Mouse (Mus musculus): ENCODE data around the gene Cyp2g1.
"Not testable (repeated sequence)": the region's sequence is repeated elsewhere in the genome, so short reads cannot be mapped to it uniquely, and the experiment has no call there.

DNA sequence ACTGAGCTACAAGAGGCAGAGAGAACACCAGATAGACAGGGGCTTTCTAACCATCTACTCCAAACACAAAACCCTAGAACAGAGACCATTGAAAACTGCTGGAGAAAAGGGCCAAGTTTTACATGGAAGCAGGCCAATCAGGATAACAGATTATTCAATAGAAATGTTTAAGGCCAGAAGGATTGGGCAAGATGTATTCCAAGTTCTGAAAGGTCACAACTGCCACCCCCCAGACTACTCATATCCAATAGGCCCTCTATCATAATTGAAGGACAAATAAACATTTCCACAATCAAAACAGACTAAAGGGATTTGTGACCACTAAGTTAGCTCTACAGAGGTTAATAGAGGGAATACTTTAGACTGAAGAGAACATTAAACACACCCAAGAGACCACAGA, 41.4 kb downstream of the Cyp2g1 start:
- TF ChIP-seq CTCF (IDR thresholded peaks at IDR 0.05; ENCODE audit: low read depth, low read length); GATA2 (IDR thresholded peaks at IDR 0.05; ENCODE audit: borderline replicate concordance, low read depth, low read length); TAL1 (conservative IDR thresholded peaks at IDR 0.05; ENCODE audit: low read depth, low read length): not testable (repeated sequence)

Data from G1E (cell line).